Mouse (Mus musculus): ENCODE results near the gene Pcgf2.

DNA sequence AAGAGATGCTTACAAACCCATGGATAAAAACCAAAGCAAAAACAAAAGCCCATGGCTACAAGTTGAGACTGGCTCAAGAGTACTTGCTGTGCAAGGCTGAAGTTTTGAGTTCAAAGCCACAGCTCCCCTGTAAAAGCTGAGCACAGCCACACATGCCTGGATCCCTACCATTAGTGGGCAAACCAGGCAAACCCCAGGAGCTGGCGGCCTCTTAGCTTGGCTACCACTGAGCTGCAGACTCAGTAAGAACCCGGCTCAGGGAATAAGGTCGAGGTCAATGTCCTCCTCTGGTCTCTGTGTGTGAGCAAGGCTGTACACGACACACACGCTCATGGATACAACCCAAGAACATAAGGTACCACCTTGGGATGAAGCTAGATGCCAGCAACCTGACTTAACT, 48.2 kb upstream of the Pcgf2 start:
- TF ChIP-seq POLR2A (IDR thresholded peaks at IDR 0.05; ENCODE audit: borderline replicate concordance, extremely low read depth, insufficient read depth, insufficient read length, poor library complexity, severe bottlenecking) (no peak), CTCF (IDR thresholded peaks at IDR 0.05; ENCODE audit: borderline replicate concordance, extremely low read depth, insufficient read depth, insufficient read length) (no peak)
